Mouse (Mus musculus) neural tube, embryonic 11.5 days (tissue): ENCODE data around the gene Rusc2. TPM values are rescaled to one million over a fixed set of nuclear protein-coding genes. Genes with fewer than 3 reads are reported as not detected.

Experiments
- ATAC-seq: fragments of 200-750 bp; cut with Nextera tagmentation; 2 replicates; pipeline ENCODE4 v1.8.0; 2017; ENCODE audit warnings: moderate number of reproducible peaks, mild to moderate bottlenecking, moderate TSS enrichment, moderate library complexity; ENCODE audit not compliant: insufficient read depth, low FRiP score, low TSS enrichment
- DNase-seq: peaks from one replicate; pipeline ENCODE4 v3.0.0-alpha.2; 2015; ENCODE audit warnings: low spot score
- H3K27ac ChIP-seq: fragments of 300-500 bp; sonication (generic); 2 replicates; pipeline ENCODE4 v1.5.1; 2014; ENCODE audit warnings: low read depth, mild to moderate bottlenecking, low read length
- H3K27me3 ChIP-seq: fragments of 300-500 bp; sonication (generic); 2 replicates; pipeline ENCODE4 v1.6.1; 2014; ENCODE audit warnings: mild to moderate bottlenecking, low read length, mixed read lengths; ENCODE audit not compliant: control insufficient read depth, insufficient read depth
- H3K36me3 ChIP-seq: fragments of 300-500 bp; sonication (generic); 2 replicates; pipeline ENCODE4 v1.6.1; 2014; ENCODE audit warnings: mild to moderate bottlenecking, low read length, moderate library complexity, mixed read lengths; ENCODE audit not compliant: control insufficient read depth, insufficient read depth
- H3K4me1 ChIP-seq: fragments of 300-500 bp; sonication (generic); 2 replicates; pipeline ENCODE4 v1.6.1; 2014; ENCODE audit warnings: low read length, mixed read lengths; ENCODE audit not compliant: control insufficient read depth, insufficient read depth
- H3K4me2 ChIP-seq: fragments of 300-500 bp; sonication (generic); 2 replicates; pipeline ENCODE4 v1.6.1; 2014; ENCODE audit warnings: low read depth, mild to moderate bottlenecking, moderate library complexity
- H3K4me3 ChIP-seq: fragments of 300-500 bp; sonication (generic); 2 replicates; pipeline ENCODE4 v1.5.1; 2014; ENCODE audit warnings: low read depth, low read length
- H3K9ac ChIP-seq: fragments of 300-500 bp; sonication (generic); 2 replicates; pipeline ENCODE4 v1.6.1; 2014; ENCODE audit warnings: mild to moderate bottlenecking, low read length
- H3K9me3 ChIP-seq: fragments of 300-500 bp; sonication (generic); 2 replicates; pipeline ENCODE4 v1.6.1; 2016; ENCODE audit warnings: low read length; ENCODE audit not compliant: control insufficient read depth
- WGBS: fragments of 180-500 bp; shearing (Covaris S2); extraction: QIAGEN DNeasy Blood & Tissue Kit; methylation state at CpG from one replicate; pipeline ENCODE4 v1.1.7; 2014; 5-methylcytosine and 5-hydroxymethylcytosine counted together
- polyA plus RNA-seq: library from polyadenylated mRNA; unstranded; fragments of >200 nt; fragmentation: Nextera tagmentation; extraction: Ambion mirVana; gene quantifications from 2 replicates; pipeline ENCODE4 v1.2.1, GENCODE M21; 2014

Gene Rusc2
- polyA plus RNA-seq, 1 experiment from 2014 or later: 17.9 TPM

DNA sequence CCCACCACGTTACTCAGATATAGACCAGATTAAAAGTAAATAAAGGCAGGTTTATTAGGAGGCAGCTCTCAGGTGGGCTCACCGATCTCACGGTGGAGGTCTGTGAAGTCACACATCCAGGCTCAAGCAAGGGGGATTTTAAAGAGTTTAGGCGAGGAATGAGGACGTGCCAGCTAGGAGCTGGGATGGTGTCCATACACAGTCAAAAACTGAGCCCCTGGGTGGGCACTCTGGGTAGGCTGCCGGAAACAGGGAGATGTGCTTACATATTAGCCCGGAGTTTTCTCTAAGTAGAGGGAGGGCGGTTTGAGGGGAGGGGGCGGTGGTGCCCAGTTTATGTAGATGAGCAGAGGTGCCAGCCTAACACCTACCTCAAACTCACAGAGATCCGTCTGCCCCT is 828 bp upstream of the Rusc2 start:
- no peak for DNase-seq
- H3K4me3 ChIP-seq: peak overlapping the region; percentile 55
- H3K4me2 ChIP-seq: peak overlapping the region; percentile 74
- no peaks in the 10 kb centered on the region; the same call in 1 of the 2 replicates for H3K27me3 ChIP-seq
- H3K9me3 ChIP-seq: no peaks in the 10 kb centered on the region
- H3K27ac ChIP-seq: no peak overlapping the region
- WGBS: 53% methylated on average over 10 of the region's 10 CpGs
- peak overlapping the region; percentile 81; the same call in 1 of the 2 replicates for H3K9ac ChIP-seq
- H3K4me1 ChIP-seq: 0 out of 2 replicates have a peak, but pooled peaks cover 4% of the 10 kb centered on the region
- ATAC-seq: no peak
- H3K36me3 ChIP-seq: no peaks in the 10 kb centered on the region

DNA sequence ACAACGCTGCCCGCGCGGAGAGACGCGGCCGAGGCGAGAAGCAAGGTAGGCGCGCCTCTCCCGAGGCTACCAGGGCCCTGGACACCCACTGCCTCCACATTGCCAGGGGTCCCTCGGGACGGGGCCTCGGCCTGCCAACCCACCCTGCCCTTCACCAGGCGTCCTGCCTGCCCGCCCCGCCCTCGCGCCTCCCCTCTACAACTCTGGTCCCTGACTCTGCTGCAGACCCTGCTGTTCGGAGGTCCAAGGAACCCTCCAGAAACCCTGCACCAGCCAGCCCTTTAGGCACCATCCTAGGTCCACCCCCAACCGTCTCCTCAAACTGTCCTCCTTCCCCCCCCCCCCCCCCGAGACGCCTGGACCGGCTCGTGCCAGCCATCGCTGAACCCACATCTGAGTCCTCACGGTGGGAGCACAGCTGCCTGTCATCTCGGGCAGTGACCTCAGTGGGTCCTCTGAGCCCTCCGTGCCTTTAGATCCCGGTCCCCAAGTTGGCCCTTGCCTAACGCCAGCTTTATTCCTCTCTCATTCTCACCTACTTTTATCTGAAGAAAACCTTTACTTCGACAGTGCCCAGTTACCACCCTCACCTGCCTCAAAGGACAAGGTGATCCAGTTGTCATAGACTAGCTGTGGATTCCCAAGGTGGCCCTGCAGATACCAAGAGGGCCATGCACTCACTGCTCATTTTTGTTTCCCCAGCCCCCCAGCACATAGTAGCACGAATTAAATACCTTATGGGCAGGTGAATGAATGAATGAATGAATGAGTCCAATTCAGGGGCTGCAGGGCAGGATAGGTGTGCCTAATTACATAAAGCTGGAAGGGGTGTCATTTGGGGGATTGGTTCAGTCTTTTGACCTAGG is 609 bp downstream of the Rusc2 start:
- no peaks in the 10 kb centered on the region for H3K9me3 ChIP-seq
- no peak for DNase-seq
- no peaks in the 10 kb centered on the region for H3K36me3 ChIP-seq
- H3K4me1 ChIP-seq: 0 out of 2 replicates have a peak, but pooled peaks cover 4% of the 10 kb centered on the region
- H3K4me2 ChIP-seq: peak overlapping the region; percentile 74
- ATAC-seq: peak; percentile 76
- no peak overlapping the region for H3K27ac ChIP-seq
- 8% methylated on average over 27 of the region's 33 CpGs for WGBS
- H3K27me3 ChIP-seq: no peaks in the 10 kb centered on the region; the same call in 1 of the 2 replicates
- peak overlapping the region; percentile 55 for H3K4me3 ChIP-seq
- peak overlapping the region; percentile 81 for H3K9ac ChIP-seq

DNA sequence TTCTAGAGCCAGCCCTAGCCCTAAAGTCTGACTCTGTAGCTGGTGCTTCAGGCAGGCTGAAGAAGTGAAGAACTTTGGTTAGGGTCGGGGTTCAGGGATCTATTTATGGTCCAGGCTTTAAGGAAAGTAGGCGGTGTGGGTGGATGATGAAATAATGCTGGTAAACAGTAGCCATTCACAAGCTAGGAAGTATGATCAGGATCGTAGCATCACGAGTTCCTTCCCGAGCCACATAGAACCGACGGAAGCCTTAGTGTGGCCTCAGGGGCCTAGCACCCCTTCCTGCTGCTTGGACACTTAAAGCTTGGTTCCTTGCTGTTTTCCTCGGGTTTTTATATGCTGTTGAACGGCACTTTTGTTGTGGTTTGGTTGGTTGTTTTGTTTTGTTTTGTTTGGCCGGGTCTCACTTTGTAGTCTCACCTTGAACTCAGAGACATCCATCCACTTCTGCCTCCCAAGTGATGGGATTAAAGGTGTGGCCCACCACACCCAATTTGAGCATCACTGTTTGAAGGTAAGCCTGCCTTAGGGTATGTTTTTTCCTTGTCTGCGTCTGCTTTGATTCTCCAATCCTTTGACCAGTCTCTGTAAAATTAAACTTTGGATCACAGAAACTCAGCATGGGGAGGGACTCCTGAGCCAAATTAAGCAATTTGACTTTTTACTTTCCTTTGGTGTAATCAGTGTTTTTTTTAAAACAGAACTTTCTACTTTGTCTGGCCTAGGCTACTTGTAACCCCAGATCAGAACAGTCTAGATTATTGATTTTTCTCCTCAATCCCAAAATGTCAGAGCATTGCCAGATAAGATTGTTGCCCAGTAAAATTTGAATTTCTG is 1.7 kb downstream of the Rusc2 start:
- Histone ChIP-seq H3K4me2 (no peak overlapping the region; the same call in 1 of the 2 replicates), H3K4me1 (0 out of 2 replicates have a peak, but pooled peaks cover 4% of the 10 kb centered on the region), H3K9ac (no peak overlapping the region), H3K4me3 (no peak overlapping the region), H3K9me3 (no peaks in the 10 kb centered on the region), H3K36me3 (no peaks in the 10 kb centered on the region), H3K27me3 (no peaks in the 10 kb centered on the region; the same call in 1 of the 2 replicates), H3K27ac (no peak overlapping the region)
- no peak for DNase-seq
- WGBS: 70% methylated on average over 11 of the region's 11 CpGs
- ATAC-seq: no peak

GRCm38 (mm10) chr4:43384083-43384460 is 2.3 kb downstream of the Rusc2 start:
- Histone ChIP-seq H3K4me3 (no peak overlapping the region), H3K4me2 (no peak overlapping the region), H3K9ac (no peak overlapping the region), H3K27ac (no peak overlapping the region), H3K9me3 (no peaks in the 10 kb centered on the region), H3K27me3 (no peaks in the 10 kb centered on the region; the same call in 1 of the 2 replicates), H3K36me3 (no peaks in the 10 kb centered on the region), H3K4me1 (0 out of 2 replicates have a peak, but pooled peaks cover 4% of the 10 kb centered on the region)
- no peak for ATAC-seq
- no peak for DNase-seq
- WGBS: 83% methylated on average over 5 of the region's 5 CpGs

DNA sequence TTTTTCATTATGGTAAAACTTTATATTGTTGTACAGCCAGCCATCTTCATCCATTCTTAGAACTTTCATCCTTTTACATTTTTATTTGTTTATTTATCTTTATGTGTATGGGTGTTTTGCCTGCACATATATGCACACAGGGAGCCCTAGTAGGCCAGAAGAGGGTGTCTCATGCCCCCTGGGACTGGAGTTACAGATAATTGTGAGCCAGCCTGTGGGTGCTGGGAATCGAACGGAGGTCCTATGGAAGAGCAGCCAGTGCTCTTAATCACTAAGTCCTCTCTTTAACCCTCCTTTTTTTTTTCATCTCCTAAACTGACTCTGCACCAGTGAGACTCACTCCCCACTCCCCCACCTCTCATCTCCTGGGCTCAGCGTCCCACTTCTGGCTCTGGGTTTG is 2.8 kb downstream of the Rusc2 start:
- WGBS: 88% methylated on average over 3 of the region's 3 CpGs
- H3K27ac ChIP-seq: no peak overlapping the region
- ATAC-seq: no peak
- H3K36me3 ChIP-seq: no peaks in the 10 kb centered on the region
- 0 out of 2 replicates have a peak, but pooled peaks cover 4% of the 10 kb centered on the region for H3K4me1 ChIP-seq
- no peak overlapping the region for H3K4me2 ChIP-seq
- DNase-seq: no peak
- no peak overlapping the region for H3K4me3 ChIP-seq
- H3K9ac ChIP-seq: no peak overlapping the region
- H3K9me3 ChIP-seq: no peaks in the 10 kb centered on the region
- no peaks in the 10 kb centered on the region; the same call in 1 of the 2 replicates for H3K27me3 ChIP-seq

- H3K4me3 ChIP-seq: no peak overlapping the region
- no peaks in the 10 kb centered on the region for H3K27me3 ChIP-seq
- H3K4me1 ChIP-seq: no peaks in the 10 kb centered on the region
- no peak for DNase-seq
- H3K36me3 ChIP-seq: no peaks in the 10 kb centered on the region
- H3K9ac ChIP-seq: no peak overlapping the region
- H3K9me3 ChIP-seq: no peaks in the 10 kb centered on the region
- no peak for ATAC-seq
- H3K4me2 ChIP-seq: no peak overlapping the region
- no peak overlapping the region for H3K27ac ChIP-seq
These were observed 5.2 kb downstream of the Rusc2 start for GRCm38 (mm10) chr4:43386932-43387331.

DNA sequence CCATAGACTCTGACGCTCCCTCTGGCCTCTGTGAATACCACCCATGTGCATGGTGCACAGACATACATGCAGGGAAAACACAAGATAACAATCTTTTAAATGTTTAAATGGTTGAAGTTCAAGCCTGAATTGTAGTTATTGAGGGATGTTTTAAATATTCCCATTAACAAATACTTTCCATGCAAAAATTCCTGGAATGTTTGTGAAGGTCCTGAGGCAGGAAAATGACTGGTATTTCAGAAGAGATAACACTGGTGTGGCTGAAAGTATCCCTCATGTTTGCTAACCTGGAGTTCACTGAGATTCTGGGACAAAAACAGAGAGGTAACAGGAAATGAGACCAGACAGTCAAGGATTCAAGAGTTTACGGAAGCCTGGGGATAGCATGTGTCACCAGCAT is 7.6 kb downstream of the Rusc2 start:
- H3K4me1 ChIP-seq: no peaks in the 10 kb centered on the region
- H3K9ac ChIP-seq: no peak overlapping the region
- no peak overlapping the region for H3K4me2 ChIP-seq
- DNase-seq: no peak
- H3K36me3 ChIP-seq: no peaks in the 10 kb centered on the region
- no peak overlapping the region for H3K4me3 ChIP-seq
- H3K27ac ChIP-seq: no peak overlapping the region
- no peaks in the 10 kb centered on the region for H3K27me3 ChIP-seq
- ATAC-seq: no peak
- H3K9me3 ChIP-seq: no peaks in the 10 kb centered on the region
- WGBS: 88% methylated on average over 2 of the region's 2 CpGs

- no peak overlapping the region for H3K4me3 ChIP-seq
- H3K9me3 ChIP-seq: no peaks in the 10 kb centered on the region
- H3K36me3 ChIP-seq: no peaks in the 10 kb centered on the region
- WGBS: 76% methylated on average over 9 of the region's 9 CpGs
- H3K27me3 ChIP-seq: no peaks in the 10 kb centered on the region
- no peak overlapping the region for H3K27ac ChIP-seq
- DNase-seq: no peak
- ATAC-seq: no peak
- H3K9ac ChIP-seq: no peak overlapping the region
- no peaks in the 10 kb centered on the region for H3K4me1 ChIP-seq
- no peak overlapping the region for H3K4me2 ChIP-seq
These were observed 8.2 kb downstream of the Rusc2 start for GRCm38 (mm10) chr4:43389845-43390440.
